Mouse (Mus musculus): ENCODE data around the gene Vav3.
A peak's percentile ranks its signal among the peaks of the same experiment; 100 is the strongest.

Vav3 gene

GRCm38 (mm10) chr3:109600699-109601451, 260.4 kb downstream of the Vav3 start:
- DNase-seq = no peak

- DNase-seq = no peak
Measured at GRCm38 (mm10) chr3:109602753-109603152, 262.3 kb downstream of the Vav3 start.

- no peak for DNase-seq
Measured at GRCm38 (mm10) chr3:109606121-109606520, 265.7 kb downstream of the Vav3 start.

- DNase-seq = no peak
Measured at GRCm38 (mm10) chr3:109621721-109622120, 281.3 kb downstream of the Vav3 start.

- DNase-seq = no peak
Measured at GRCm38 (mm10) chr3:109622361-109622760, 281.9 kb downstream of the Vav3 start.

- DNase-seq = no peak
Measured at GRCm38 (mm10) chr3:109622816-109623215, 282.4 kb downstream of the Vav3 start.

GRCm38 (mm10) chr3:109623770-109624169, 283.3 kb downstream of the Vav3 start:
- DNase-seq = no peak

- DNase-seq = no peak
Measured at GRCm38 (mm10) chr3:109636045-109636444, 295.6 kb downstream of the Vav3 start.

- DNase-seq = no peak
Measured at GRCm38 (mm10) chr3:109639386-109639785, 298.9 kb downstream of the Vav3 start.

- no peak for DNase-seq
Measured at GRCm38 (mm10) chr3:109640796-109641195, 300.3 kb downstream of the Vav3 start.

- no peak for DNase-seq
Measured at GRCm38 (mm10) chr3:109648242-109648641, 307.8 kb downstream of the Vav3 start.

GRCm38 (mm10) chr3:109651479-109651878, 311.0 kb downstream of the Vav3 start:
- DNase-seq = no peak

GRCm38 (mm10) chr3:109652860-109653631, 312.6 kb downstream of the Vav3 start:
- no peak for DNase-seq

- DNase-seq = no peak
Measured at GRCm38 (mm10) chr3:109654386-109654785, 313.9 kb downstream of the Vav3 start.

- DNase-seq = peak; percentile 41
Measured at GRCm38 (mm10) chr3:109671716-109672115, 331.3 kb downstream of the Vav3 start.

GRCm38 (mm10) chr3:109672925-109673324, 332.5 kb downstream of the Vav3 start:
- no peak for DNase-seq

GRCm38 (mm10) chr3:109680281-109680680, 339.8 kb downstream of the Vav3 start:
- DNase-seq = no peak

GRCm38 (mm10) chr3:109681863-109682262, 341.4 kb downstream of the Vav3 start:
- no peak for DNase-seq

GRCm38 (mm10) chr3:109683608-109684295, 343.3 kb downstream of the Vav3 start:
- DNase-seq = peak; percentile 13

GRCm38 (mm10) chr3:109690566-109690965, 350.1 kb downstream of the Vav3 start:
- no peak for DNase-seq

GRCm38 (mm10) chr3:109692613-109693012, 352.2 kb downstream of the Vav3 start:
- DNase-seq = no peak

- DNase-seq = no peak
Measured at GRCm38 (mm10) chr3:109701301-109701700, 360.8 kb downstream of the Vav3 start.

GRCm38 (mm10) chr3:109707786-109708460, 367.5 kb downstream of the Vav3 start:
- peak; percentile 13 for DNase-seq
